Mouse (Mus musculus): Measurements from ENCODE around the gene Ldb2.

GRCm38 (mm10) chr5:44465238-44465637 lies 334.2 kb downstream of the Ldb2 start:
- TF ChIP-seq CTCF (IDR thresholded peaks at IDR 0.05; ENCODE audit: control insufficient read depth, insufficient read depth, insufficient read length) (no peak), MYOD1 (IDR thresholded peaks at IDR 0.05; ENCODE audit: control insufficient read depth, insufficient read length, low read depth) (no peak), MYOG (IDR thresholded peaks at IDR 0.05; ENCODE audit: control insufficient read depth, extremely low read depth, insufficient read length) (no peak), CEBPB (IDR thresholded peaks at IDR 0.05; ENCODE audit: low read depth) (no peak), USF1 (IDR thresholded peaks at IDR 0.05; ENCODE audit: low read depth) (no peak), MAX (IDR thresholded peaks at IDR 0.05) (no peak), FOSL1 (IDR thresholded peaks at IDR 0.05; ENCODE audit: insufficient read depth, low read length, poor library complexity, severe bottlenecking) (no peak)
